Mouse (Mus musculus): ENCODE data around the gene Ciao1.

GRCm38 (mm10) chr2:127272806-127273205 lies 25.2 kb upstream of the Ciao1 start:
- TF ChIP-seq EP300 (IDR thresholded peaks at IDR 0.05; ENCODE audit: low read depth) (no peak), CTCF (IDR thresholded peaks at IDR 0.05; ENCODE audit: low read depth) (no peak)
